Mouse (Mus musculus) liver, embryonic 16.5 days (tissue): ENCODE data around the gene Cfb. TPM values are rescaled to one million over a fixed set of nuclear protein-coding genes. Genes with fewer than 3 reads are reported as not detected.

ENCODE experiments used
- ATAC-seq: fragments of 200-750 bp; cut with Nextera tagmentation; 2 replicates; pipeline ENCODE4 v1.8.0; 2017; ENCODE audit warnings: low read depth, mild to moderate bottlenecking, moderate number of reproducible peaks, moderate library complexity
- H3K27ac ChIP-seq: fragments of 300-500 bp; sonication (generic); 2 replicates; pipeline ENCODE4 v1.5.1; 2014; ENCODE audit warnings: mild to moderate bottlenecking, low read length
- H3K27me3 ChIP-seq: fragments of 300-500 bp; sonication (generic); 2 replicates; pipeline ENCODE4 v1.6.1; 2014; ENCODE audit warnings: low read depth, low read length, mixed read lengths; ENCODE audit not compliant: control insufficient read depth, insufficient read depth
- H3K36me3 ChIP-seq: fragments of 300-500 bp; sonication (generic); 2 replicates; pipeline ENCODE4 v1.6.1; 2014; ENCODE audit warnings: mild to moderate bottlenecking; ENCODE audit not compliant: control insufficient read depth, insufficient read depth
- H3K4me1 ChIP-seq: fragments of 300-500 bp; sonication (generic); 2 replicates; pipeline ENCODE4 v1.6.1; 2014; ENCODE audit warnings: low read depth, low read length, mixed read lengths; ENCODE audit not compliant: control insufficient read depth
- H3K4me2 ChIP-seq: fragments of 300-500 bp; sonication (generic); 2 replicates; pipeline ENCODE4 v1.6.1; 2014; ENCODE audit warnings: low read depth, low read length, mixed read lengths
- H3K4me3 ChIP-seq: fragments of 300-500 bp; sonication (generic); 2 replicates; pipeline ENCODE4 v1.5.1; 2014; ENCODE audit warnings: low read depth, mild to moderate bottlenecking, low read length
- H3K9ac ChIP-seq: fragments of 300-500 bp; sonication (generic); 2 replicates; pipeline ENCODE4 v1.6.1; 2014; ENCODE audit warnings: low read depth, low read length
- H3K9me3 ChIP-seq: fragments of 300-500 bp; sonication (generic); replicated peaks from 2 replicates; pipeline ENCODE4 v1.6.1; 2016; ENCODE audit warnings: low read length; ENCODE audit not compliant: control insufficient read depth
- WGBS: fragments of 180-500 bp; shearing (Covaris S2); extraction: QIAGEN DNeasy Blood & Tissue Kit; methylation state at CpG from one replicate; pipeline ENCODE4 v1.1.7; 2014; ENCODE audit not compliant: insufficient replicate concordance; 5-methylcytosine and 5-hydroxymethylcytosine counted together
- polyA plus RNA-seq: library from polyadenylated mRNA; unstranded; fragments of >200 nt; fragmentation: Nextera tagmentation; extraction: Ambion mirVana; gene quantifications from 2 replicates; pipeline ENCODE4 v1.2.1, GENCODE M21; 2015

Cfb gene
- polyA plus RNA-seq, 1 experiment from 2014 or later: 472 TPM

GRCm38 (mm10) chr17:34865981-34866380, 3.7 kb upstream of the Cfb start:
- no peaks in the 10 kb centered on the region; the same call in 1 of the 2 replicates for H3K4me1 ChIP-seq
- no peaks in the 10 kb centered on the region for H3K36me3 ChIP-seq
- no peak overlapping the region for H3K4me2 ChIP-seq
- ATAC-seq: no peak
- H3K4me3 ChIP-seq: no peak overlapping the region
- H3K9me3 ChIP-seq: no peaks in the 10 kb centered on the region
- WGBS: 52% methylated on average over 7 of the region's 7 CpGs
- no peaks in the 10 kb centered on the region for H3K27me3 ChIP-seq
- no peak overlapping the region for H3K27ac ChIP-seq
- H3K9ac ChIP-seq: no peak overlapping the region

- Histone ChIP-seq H3K27me3 (no peaks in the 10 kb centered on the region), H3K4me1 (peaks cover 4% of the 10 kb centered on the region; the same call in 1 of the 2 replicates), H3K27ac (peak overlapping the region; percentile 77), H3K4me2 (peak overlapping the region; percentile 43), H3K36me3 (peaks cover 2% of the 10 kb centered on the region; the same call in 1 of the 2 replicates), H3K4me3 (peak overlapping the region; percentile 54), H3K9me3 (no peaks in the 10 kb centered on the region), H3K9ac (peak overlapping the region; percentile 33)
- peak; percentile 83 for ATAC-seq
- 47% methylated on average over 13 of the region's 13 CpGs for whole genome bisulfite sequencing
These were observed 458 bp downstream of the Cfb start for GRCm38 (mm10) chr17:34861704-34862415.

GRCm38 (mm10) chr17:34860514-34860913, 1.8 kb downstream of the Cfb start:
- Histone ChIP-seq H3K9me3 (no peaks in the 10 kb centered on the region), H3K27me3 (no peaks in the 10 kb centered on the region), H3K4me1 (peaks cover 4% of the 10 kb centered on the region; the same call in 1 of the 2 replicates), H3K9ac (no peak overlapping the region), H3K4me3 (peak overlapping the region; percentile 54; the same call in 1 of the 2 replicates), H3K27ac (no peak overlapping the region), H3K4me2 (peak overlapping the region; percentile 43), H3K36me3 (peaks cover 15% of the 10 kb centered on the region)
- 67% methylated on average over 9 of the region's 9 CpGs for WGBS
- ATAC-seq: no peak

- WGBS: 45% methylated on average over 4 of the region's 4 CpGs
- Histone ChIP-seq H3K4me3 (no peak overlapping the region), H3K9me3 (no peaks in the 10 kb centered on the region), H3K9ac (no peak overlapping the region), H3K27me3 (no peaks in the 10 kb centered on the region), H3K4me2 (no peak overlapping the region), H3K27ac (no peak overlapping the region), H3K4me1 (peaks cover 4% of the 10 kb centered on the region; the same call in 1 of the 2 replicates), H3K36me3 (peaks cover 25% of the 10 kb centered on the region)
- ATAC-seq: no peak
These were observed 3.6 kb downstream of the Cfb start for GRCm38 (mm10) chr17:34858670-34859069.

- peaks cover 30% of the 10 kb centered on the region for H3K36me3 ChIP-seq
- ATAC-seq: no peak
- no peak overlapping the region for H3K9ac ChIP-seq
- H3K27me3 ChIP-seq: no peaks in the 10 kb centered on the region
- no peak overlapping the region for H3K4me2 ChIP-seq
- H3K27ac ChIP-seq: no peak overlapping the region
- no peak overlapping the region for H3K4me3 ChIP-seq
- H3K9me3 ChIP-seq: no peaks in the 10 kb centered on the region
- H3K4me1 ChIP-seq: peaks cover 16% of the 10 kb centered on the region
- 34% methylated on average over 3 of the region's 3 CpGs for WGBS
These were observed 6.5 kb downstream of the Cfb start for GRCm38 (mm10) chr17:34855825-34856224.

- 69% methylated on average over 3 of the region's 3 CpGs for WGBS
- peaks cover 19% of the 10 kb centered on the region for H3K4me1 ChIP-seq
- peaks cover 30% of the 10 kb centered on the region for H3K36me3 ChIP-seq
- H3K9me3 ChIP-seq: no peaks in the 10 kb centered on the region
- no peak overlapping the region for H3K4me2 ChIP-seq
- no peaks in the 10 kb centered on the region for H3K27me3 ChIP-seq
- no peak overlapping the region for H3K27ac ChIP-seq
- no peak overlapping the region for H3K9ac ChIP-seq
- H3K4me3 ChIP-seq: no peak overlapping the region
- no peak for ATAC-seq
These were observed 7.6 kb downstream of the Cfb start for GRCm38 (mm10) chr17:34854761-34855160.

GRCm38 (mm10) chr17:34853511-34853910, 8.8 kb downstream of the Cfb start:
- Histone ChIP-seq H3K36me3 (peaks cover 30% of the 10 kb centered on the region), H3K9ac (no peak overlapping the region), H3K4me2 (no peak overlapping the region), H3K4me3 (no peak overlapping the region), H3K4me1 (peaks cover 26% of the 10 kb centered on the region), H3K27ac (no peak overlapping the region), H3K27me3 (no peaks in the 10 kb centered on the region), H3K9me3 (no peaks in the 10 kb centered on the region)
- no peak for ATAC-seq
- 71% methylated on average over 8 of the region's 8 CpGs for WGBS

GRCm38 (mm10) chr17:34850517-34851125, 11.7 kb downstream of the Cfb start:
- Histone ChIP-seq H3K9ac (peak overlapping the region; percentile 88), H3K4me1 (peaks cover 23% of the 10 kb centered on the region), H3K36me3 (peaks cover 29% of the 10 kb centered on the region), H3K27ac (peak overlapping the region; percentile 71), H3K4me3 (peak overlapping the region; percentile 81), H3K9me3 (no peaks in the 10 kb centered on the region), H3K4me2 (peak overlapping the region; percentile 95), H3K27me3 (no peaks in the 10 kb centered on the region)
- 2% methylated on average over 20 of the region's 25 CpGs for WGBS
- peak; percentile 7; the same call in 1 of the 2 replicates for ATAC-seq
